Mouse (Mus musculus): ENCODE data around the gene C1qtnf1. TPM values are rescaled to one million over a fixed set of nuclear protein-coding genes. Genes with fewer than 3 reads are reported as not detected.

The C1qtnf1 gene
- polyA plus RNA-seq, 1 experiment from 2014 or later, result 15.9 TPM

GRCm38 (mm10) chr11:118436471-118436935 is 8.5 kb downstream of the C1qtnf1 start:
- H3K4me1 ChIP-seq (ENCODE audit: control insufficient read depth, insufficient read depth, low read length), result peaks cover 56% of the 10 kb centered on the region

DNA sequence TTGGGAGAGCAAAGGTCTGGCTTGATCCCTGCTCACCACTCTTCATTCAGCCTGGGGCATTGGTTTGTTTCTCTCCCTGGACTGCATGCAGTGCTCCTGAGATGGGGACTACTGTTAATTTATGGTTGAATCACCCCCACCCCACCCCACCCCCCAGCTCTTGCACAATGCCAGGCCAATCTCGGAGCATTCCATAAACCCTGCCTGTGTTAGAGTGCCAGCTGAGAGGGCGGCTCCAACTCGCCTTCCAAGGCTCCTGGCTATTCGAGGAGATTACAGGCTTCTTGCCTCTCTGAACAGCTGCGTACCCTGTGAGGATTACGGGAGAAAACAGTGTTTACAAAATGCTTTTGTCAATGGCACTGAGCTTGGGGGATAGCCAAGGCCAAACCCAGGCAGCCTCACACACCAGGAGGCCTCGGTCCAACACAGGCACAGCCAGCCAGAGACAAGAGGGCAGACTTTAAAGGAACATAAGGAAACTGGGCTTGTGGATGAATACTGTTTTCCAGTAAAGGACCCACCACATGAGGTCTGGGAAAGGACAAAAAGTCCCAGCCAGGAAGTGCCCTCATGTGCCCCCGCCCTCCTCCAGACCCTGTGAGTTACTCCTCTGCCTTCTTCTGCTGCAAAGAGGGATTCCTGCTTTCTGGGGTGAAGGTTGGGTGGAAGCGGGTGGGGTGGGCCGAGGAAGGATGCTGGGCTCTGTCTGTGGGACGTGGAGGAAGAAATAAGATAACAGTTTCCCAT is 10.8 kb downstream of the C1qtnf1 start:
- 28% methylated on average over 11 of the region's 11 CpGs for WGBS
- H3K9ac ChIP-seq (ENCODE audit: low read depth, low read length), result 0 out of 2 replicates have a peak overlapping the region, but pooled peaks have one; percentile 0
- H3K36me3 ChIP-seq (ENCODE audit: control insufficient read depth, insufficient read depth, low read length), result no peaks in the 10 kb centered on the region
- H3K4me1 ChIP-seq (ENCODE audit: control insufficient read depth, insufficient read depth, low read length), result peaks cover 39% of the 10 kb centered on the region
- H3K4me3 ChIP-seq (ENCODE audit: low read depth, low read length), result no peak overlapping the region
- DNase-seq (ENCODE audit: low spot score), result peak; percentile 85
- H3K4me2 ChIP-seq (ENCODE audit: low read depth, low read length), result no peak overlapping the region
- peak; percentile 75 for ATAC-seq (ENCODE audit: low read depth)
- H3K9me3 ChIP-seq (ENCODE audit: control insufficient read depth, low read length), result no peaks in the 10 kb centered on the region
- H3K27ac ChIP-seq (replicated peaks; ENCODE audit: low read depth, low read length), result peak overlapping the region; percentile 30
- H3K27me3 ChIP-seq (replicated peaks; ENCODE audit: control insufficient read depth, insufficient read depth, low read length), result no peaks in the 10 kb centered on the region

More at GRCm38 (mm10) chr11:118436471-118436935, 8.5 kb downstream of the C1qtnf1 start:
- Histone ChIP-seq H3K4me3 (ENCODE audit: low read depth, low read length) (no peak overlapping the region), H3K27me3 (replicated peaks; ENCODE audit: control insufficient read depth, insufficient read depth, low read length) (no peaks in the 10 kb centered on the region), H3K9ac (ENCODE audit: low read depth, low read length) (no peak overlapping the region), H3K4me2 (ENCODE audit: low read depth, low read length) (no peak overlapping the region), H3K9me3 (ENCODE audit: control insufficient read depth, low read length) (no peaks in the 10 kb centered on the region), H3K27ac (replicated peaks; ENCODE audit: low read depth, low read length) (no peak overlapping the region), H3K36me3 (ENCODE audit: control insufficient read depth, insufficient read depth, low read length) (no peaks in the 10 kb centered on the region)
- ATAC-seq (ENCODE audit: low read depth), result peak; percentile 26; the same call in 1 of the 2 replicates
- DNase-seq (ENCODE audit: low spot score), result peak; percentile 55
- WGBS, result 33% methylated on average over 6 of the region's 6 CpGs

DNA sequence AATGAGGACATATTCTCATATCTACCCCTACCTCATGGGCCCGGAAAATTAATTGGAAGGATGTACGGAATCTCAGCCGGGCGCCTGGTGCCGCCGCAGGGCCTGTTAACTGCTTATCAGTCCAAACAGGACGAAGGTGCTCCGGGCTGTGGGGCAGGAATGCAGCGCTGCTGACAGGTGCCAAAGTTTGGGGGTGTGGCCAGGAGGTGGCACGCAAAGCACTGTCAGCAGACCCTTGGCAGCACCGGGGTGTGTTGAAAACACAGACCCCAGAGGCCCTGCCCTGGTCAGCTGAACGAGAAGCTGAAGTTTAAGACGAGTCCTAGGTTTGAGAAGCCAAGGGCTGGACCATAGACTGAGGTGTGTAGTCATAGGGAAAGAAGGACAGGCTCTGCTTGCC is 14.7 kb downstream of the C1qtnf1 start:
- no peak overlapping the region for H3K4me2 ChIP-seq (ENCODE audit: low read depth, low read length)
- whole genome bisulfite sequencing, result 78% methylated on average over 13 of the region's 13 CpGs
- ATAC-seq (ENCODE audit: low read depth) (no peak), DNase-seq (ENCODE audit: low spot score) (no peak)
- H3K27ac ChIP-seq (replicated peaks; ENCODE audit: low read depth, low read length), result no peak overlapping the region
- no peak overlapping the region for H3K9ac ChIP-seq (ENCODE audit: low read depth, low read length)
- H3K36me3 ChIP-seq (ENCODE audit: control insufficient read depth, insufficient read depth, low read length), result 0 out of 2 replicates have a peak, but pooled peaks cover 2% of the 10 kb centered on the region
- no peak overlapping the region for H3K4me3 ChIP-seq (ENCODE audit: low read depth, low read length)
- H3K4me1 ChIP-seq (ENCODE audit: control insufficient read depth, insufficient read depth, low read length), result peaks cover 16% of the 10 kb centered on the region
- H3K9me3 ChIP-seq (ENCODE audit: control insufficient read depth, low read length), result no peaks in the 10 kb centered on the region
- no peaks in the 10 kb centered on the region for H3K27me3 ChIP-seq (replicated peaks; ENCODE audit: control insufficient read depth, insufficient read depth, low read length)

DNA sequence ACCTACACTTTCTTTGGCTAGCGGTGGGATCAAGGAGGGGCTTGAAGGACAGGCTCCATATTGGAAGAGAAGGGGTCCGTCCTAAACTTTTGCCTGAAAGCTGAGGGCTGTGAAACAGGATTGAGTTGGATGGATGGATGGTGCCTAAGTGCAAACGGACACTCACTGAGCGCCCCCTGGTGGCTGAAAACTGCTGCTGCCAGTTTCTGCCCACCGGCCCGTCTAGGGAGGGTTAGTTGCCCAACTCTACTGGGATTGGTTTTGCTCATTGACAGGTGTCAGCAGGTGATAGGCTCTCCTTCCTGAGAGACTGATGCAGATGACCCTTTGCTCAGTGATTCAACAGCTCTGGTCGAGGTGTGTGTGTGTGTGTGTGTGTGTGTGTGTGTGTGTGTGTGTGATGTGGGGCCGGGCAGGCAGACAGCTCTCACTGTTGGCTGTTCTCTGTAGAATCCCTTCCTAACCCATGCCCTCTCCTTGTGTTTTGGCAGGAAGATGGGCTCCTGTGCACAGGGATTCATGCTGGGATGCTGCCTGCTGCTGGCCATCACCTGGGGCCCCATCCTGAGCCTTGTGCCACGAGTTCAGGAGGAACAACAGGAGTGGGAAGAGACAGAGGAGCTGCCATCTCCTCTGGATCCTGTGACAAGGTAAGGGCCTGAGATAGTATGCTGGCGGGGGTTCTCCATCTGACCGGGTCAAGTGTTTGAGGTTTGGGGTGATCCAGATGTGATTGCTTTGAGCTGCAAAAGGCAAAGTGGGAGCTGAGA is 15.4 kb downstream of the C1qtnf1 start:
- no peaks in the 10 kb centered on the region for H3K9me3 ChIP-seq (ENCODE audit: control insufficient read depth, low read length)
- H3K4me1 ChIP-seq (ENCODE audit: control insufficient read depth, insufficient read depth, low read length), result peaks cover 9% of the 10 kb centered on the region
- DNase-seq (ENCODE audit: low spot score), result peak; percentile 81
- no peak overlapping the region for H3K27ac ChIP-seq (replicated peaks; ENCODE audit: low read depth, low read length)
- H3K4me2 ChIP-seq (ENCODE audit: low read depth, low read length), result no peak overlapping the region
- no peak overlapping the region for H3K4me3 ChIP-seq (ENCODE audit: low read depth, low read length)
- H3K9ac ChIP-seq (ENCODE audit: low read depth, low read length), result no peak overlapping the region
- H3K36me3 ChIP-seq (ENCODE audit: control insufficient read depth, insufficient read depth, low read length), result peaks cover 8% of the 10 kb centered on the region; the same call in 1 of the 2 replicates
- WGBS, result 39% methylated on average over 10 of the region's 11 CpGs
- peak; percentile 32; the same call in 1 of the 2 replicates for ATAC-seq (ENCODE audit: low read depth)
- no peaks in the 10 kb centered on the region for H3K27me3 ChIP-seq (replicated peaks; ENCODE audit: control insufficient read depth, insufficient read depth, low read length)

GRCm38 (mm10) chr11:118445843-118446242 is 17.8 kb downstream of the C1qtnf1 start:
- Histone ChIP-seq H3K4me1 (ENCODE audit: control insufficient read depth, insufficient read depth, low read length) (no peaks in the 10 kb centered on the region), H3K9ac (ENCODE audit: low read depth, low read length) (no peak overlapping the region), H3K27me3 (replicated peaks; ENCODE audit: control insufficient read depth, insufficient read depth, low read length) (no peaks in the 10 kb centered on the region), H3K9me3 (ENCODE audit: control insufficient read depth, low read length) (no peaks in the 10 kb centered on the region), H3K36me3 (ENCODE audit: control insufficient read depth, insufficient read depth, low read length) (peaks cover 15% of the 10 kb centered on the region), H3K4me3 (ENCODE audit: low read depth, low read length) (no peak overlapping the region), H3K27ac (replicated peaks; ENCODE audit: low read depth, low read length) (no peak overlapping the region), H3K4me2 (ENCODE audit: low read depth, low read length) (no peak overlapping the region)
- 8% methylated on average over 3 of the region's 3 CpGs for WGBS
- no peak for DNase-seq (ENCODE audit: low spot score)
- peak; percentile 71; the same call in 1 of the 2 replicates for ATAC-seq (ENCODE audit: low read depth)

- H3K27ac ChIP-seq (replicated peaks; ENCODE audit: low read depth, low read length), result no peak overlapping the region; the same call in 1 of the 2 replicates
- H3K4me1 ChIP-seq (ENCODE audit: control insufficient read depth, insufficient read depth, low read length), result no peaks in the 10 kb centered on the region
- no peak for ATAC-seq (ENCODE audit: low read depth)
- WGBS, result 34% methylated on average over 4 of the region's 4 CpGs
- no peak overlapping the region for H3K4me3 ChIP-seq (ENCODE audit: low read depth, low read length)
- no peak for DNase-seq (ENCODE audit: low spot score)
- no peaks in the 10 kb centered on the region for H3K27me3 ChIP-seq (replicated peaks; ENCODE audit: control insufficient read depth, insufficient read depth, low read length)
- no peak overlapping the region for H3K4me2 ChIP-seq (ENCODE audit: low read depth, low read length)
- no peaks in the 10 kb centered on the region for H3K9me3 ChIP-seq (ENCODE audit: control insufficient read depth, low read length)
- H3K36me3 ChIP-seq (ENCODE audit: control insufficient read depth, insufficient read depth, low read length), result peaks cover 15% of the 10 kb centered on the region
- no peak overlapping the region for H3K9ac ChIP-seq (ENCODE audit: low read depth, low read length)
Measured at GRCm38 (mm10) chr11:118447346-118447745, 19.3 kb downstream of the C1qtnf1 start.

DNA sequence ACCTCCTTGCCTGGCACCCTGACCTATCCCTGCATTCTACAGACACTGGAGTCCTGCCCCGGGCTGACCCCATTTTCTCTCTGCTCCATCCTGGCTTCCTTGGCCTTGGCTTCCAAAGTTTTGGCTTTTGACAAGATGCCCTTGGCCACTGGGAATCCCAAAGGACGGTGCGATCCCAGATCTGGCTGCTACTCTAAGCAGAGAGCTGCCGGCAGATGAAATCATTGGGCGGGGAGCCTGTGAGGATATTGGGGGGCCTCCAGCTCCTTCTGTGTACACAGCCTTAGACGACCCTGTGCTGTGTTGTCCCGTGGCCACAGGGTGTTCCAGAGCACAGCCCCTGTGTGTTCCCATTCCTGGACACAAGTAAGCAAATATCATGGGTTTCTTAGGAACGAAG is 20.4 kb downstream of the C1qtnf1 start:
- Histone ChIP-seq H3K4me2 (ENCODE audit: low read depth, low read length) (no peak overlapping the region), H3K4me3 (ENCODE audit: low read depth, low read length) (no peak overlapping the region), H3K27me3 (replicated peaks; ENCODE audit: control insufficient read depth, insufficient read depth, low read length) (no peaks in the 10 kb centered on the region), H3K36me3 (ENCODE audit: control insufficient read depth, insufficient read depth, low read length) (peaks cover 15% of the 10 kb centered on the region), H3K4me1 (ENCODE audit: control insufficient read depth, insufficient read depth, low read length) (no peaks in the 10 kb centered on the region), H3K9ac (ENCODE audit: low read depth, low read length) (no peak overlapping the region), H3K9me3 (ENCODE audit: control insufficient read depth, low read length) (no peaks in the 10 kb centered on the region), H3K27ac (replicated peaks; ENCODE audit: low read depth, low read length) (no peak overlapping the region)
- ATAC-seq (ENCODE audit: low read depth), result no peak
- DNase-seq (ENCODE audit: low spot score), result no peak
- 81% methylated on average over 8 of the region's 8 CpGs for WGBS

- DNase-seq (ENCODE audit: low spot score) (no peak), ATAC-seq (ENCODE audit: low read depth) (no peak)
- H3K27me3 ChIP-seq (replicated peaks; ENCODE audit: control insufficient read depth, insufficient read depth, low read length), result no peaks in the 10 kb centered on the region
- H3K9ac ChIP-seq (ENCODE audit: low read depth, low read length), result no peak overlapping the region
- H3K36me3 ChIP-seq (ENCODE audit: control insufficient read depth, insufficient read depth, low read length), result peaks cover 15% of the 10 kb centered on the region
- WGBS, result 92% methylated on average over 6 of the region's 6 CpGs
- H3K4me1 ChIP-seq (ENCODE audit: control insufficient read depth, insufficient read depth, low read length), result no peaks in the 10 kb centered on the region
- H3K4me3 ChIP-seq (ENCODE audit: low read depth, low read length), result no peak overlapping the region
- H3K9me3 ChIP-seq (ENCODE audit: control insufficient read depth, low read length), result no peaks in the 10 kb centered on the region
- no peak overlapping the region for H3K4me2 ChIP-seq (ENCODE audit: low read depth, low read length)
- H3K27ac ChIP-seq (replicated peaks; ENCODE audit: low read depth, low read length), result no peak overlapping the region
Measured at GRCm38 (mm10) chr11:118451211-118451610, 23.2 kb downstream of the C1qtnf1 start.

All from embryonic facial prominence, embryonic 14.5 days (tissue).